Mouse (Mus musculus): ENCODE results near the gene Ano3. TPM values are rescaled to one million over a fixed set of nuclear protein-coding genes. Genes with fewer than 3 reads are reported as not detected.

The Ano3 gene
- polyA plus RNA-seq, 1 experiment from 2014 or later: 0.21 TPM

GRCm38 (mm10) chr2:110949679-110950431 is 868 bp downstream of the Ano3 start:
- Histone ChIP-seq H3K27me3 (ENCODE audit: control insufficient read depth, insufficient read depth, low read length) (no peaks in the 10 kb centered on the region), H3K4me1 (ENCODE audit: control insufficient read depth, insufficient read depth, low read length) (no peaks in the 10 kb centered on the region), H3K9ac (ENCODE audit: low read length) (no peak overlapping the region), H3K27ac (ENCODE audit: low read length) (no peak overlapping the region), H3K36me3 (ENCODE audit: control insufficient read depth, insufficient read depth, low read length) (no peaks in the 10 kb centered on the region), H3K4me2 (ENCODE audit: low read depth, low read length) (peak overlapping the region; percentile 36), H3K9me3 (replicated peaks; ENCODE audit: control insufficient read depth, low read length) (no peaks in the 10 kb centered on the region), H3K4me3 (replicated peaks; ENCODE audit: low read length) (peak overlapping the region; percentile 24)
- WGBS: 4% methylated on average over 20 of the region's 20 CpGs
- ATAC-seq (ENCODE audit: insufficient read depth, low FRiP score): no peak; the same call in 1 of the 2 replicates

DNA sequence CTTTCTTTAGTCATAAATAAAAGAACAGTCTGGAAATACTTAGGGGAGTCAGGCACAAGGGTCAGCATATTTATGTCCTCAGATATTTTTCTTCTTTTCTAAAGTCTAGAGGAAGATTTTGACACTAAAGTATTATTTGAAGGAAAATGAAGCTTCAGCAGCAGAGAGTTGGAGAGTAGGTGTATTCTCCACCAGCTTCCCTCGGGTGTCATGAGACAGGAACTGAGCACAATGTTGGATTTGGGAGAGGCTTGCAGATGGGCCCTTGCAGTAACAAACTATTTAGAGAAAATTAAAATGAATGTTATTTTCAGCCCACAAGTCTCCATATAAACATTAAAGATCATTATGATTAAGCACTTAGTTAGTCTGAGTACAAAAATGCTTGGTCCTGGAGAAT is 5.6 kb downstream of the Ano3 start:
- Histone ChIP-seq H3K4me3 (replicated peaks; ENCODE audit: low read length) (no peak overlapping the region), H3K27me3 (ENCODE audit: control insufficient read depth, insufficient read depth, low read length) (no peaks in the 10 kb centered on the region), H3K4me1 (ENCODE audit: control insufficient read depth, insufficient read depth, low read length) (no peaks in the 10 kb centered on the region), H3K4me2 (ENCODE audit: low read depth, low read length) (no peak overlapping the region), H3K27ac (ENCODE audit: low read length) (no peak overlapping the region), H3K9ac (ENCODE audit: low read length) (no peak overlapping the region), H3K9me3 (replicated peaks; ENCODE audit: control insufficient read depth, low read length) (no peaks in the 10 kb centered on the region), H3K36me3 (ENCODE audit: control insufficient read depth, insufficient read depth, low read length) (no peaks in the 10 kb centered on the region)
- no peak for ATAC-seq (ENCODE audit: insufficient read depth, low FRiP score)
- WGBS: 41% methylated on average over 1 of the region's 1 CpGs

GRCm38 (mm10) chr2:110935691-110936090 is 15.0 kb downstream of the Ano3 start:
- H3K9me3 ChIP-seq (replicated peaks; ENCODE audit: control insufficient read depth, low read length): no peaks in the 10 kb centered on the region
- H3K27ac ChIP-seq (ENCODE audit: low read length): no peak overlapping the region
- no peak overlapping the region for H3K4me2 ChIP-seq (ENCODE audit: low read depth, low read length)
- H3K4me1 ChIP-seq (ENCODE audit: control insufficient read depth, insufficient read depth, low read length): no peaks in the 10 kb centered on the region
- no peaks in the 10 kb centered on the region for H3K27me3 ChIP-seq (ENCODE audit: control insufficient read depth, insufficient read depth, low read length)
- no peak for ATAC-seq (ENCODE audit: insufficient read depth, low FRiP score)
- H3K36me3 ChIP-seq (ENCODE audit: control insufficient read depth, insufficient read depth, low read length): no peaks in the 10 kb centered on the region
- no peak overlapping the region for H3K4me3 ChIP-seq (replicated peaks; ENCODE audit: low read length)
- H3K9ac ChIP-seq (ENCODE audit: low read length): no peak overlapping the region

DNA sequence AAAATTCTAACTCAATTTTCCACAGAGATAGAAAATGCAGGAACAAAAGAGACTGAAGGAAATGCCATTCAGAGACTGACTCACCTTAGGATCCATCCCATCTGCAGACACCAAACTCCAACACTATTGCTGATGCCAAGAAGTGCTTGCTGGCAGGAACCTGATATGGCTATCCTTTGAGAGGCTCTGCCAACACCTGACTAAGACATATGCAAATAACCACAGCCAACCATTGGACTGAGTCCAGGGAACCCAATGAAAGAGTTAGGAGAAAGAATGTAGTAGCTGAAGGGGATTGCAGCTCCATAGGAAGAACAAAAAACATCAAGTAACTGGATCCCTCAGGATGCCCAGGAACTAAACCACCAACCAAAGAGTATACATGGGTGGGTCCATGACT is 21.6 kb downstream of the Ano3 start:
- no peak for ATAC-seq (ENCODE audit: insufficient read depth, low FRiP score)
- Histone ChIP-seq H3K9ac (ENCODE audit: low read length) (no peak overlapping the region), H3K27ac (ENCODE audit: low read length) (no peak overlapping the region), H3K9me3 (replicated peaks; ENCODE audit: control insufficient read depth, low read length) (no peaks in the 10 kb centered on the region), H3K4me1 (ENCODE audit: control insufficient read depth, insufficient read depth, low read length) (no peaks in the 10 kb centered on the region), H3K36me3 (ENCODE audit: control insufficient read depth, insufficient read depth, low read length) (no peaks in the 10 kb centered on the region), H3K27me3 (ENCODE audit: control insufficient read depth, insufficient read depth, low read length) (no peaks in the 10 kb centered on the region), H3K4me2 (ENCODE audit: low read depth, low read length) (no peak overlapping the region), H3K4me3 (replicated peaks; ENCODE audit: low read length) (no peak overlapping the region)

- H3K4me1 ChIP-seq (ENCODE audit: control insufficient read depth, insufficient read depth, low read length): no peaks in the 10 kb centered on the region
- ATAC-seq (ENCODE audit: insufficient read depth, low FRiP score): no peak
- H3K27me3 ChIP-seq (ENCODE audit: control insufficient read depth, insufficient read depth, low read length): no peaks in the 10 kb centered on the region
- H3K4me3 ChIP-seq (replicated peaks; ENCODE audit: low read length): no peak overlapping the region
- 40% methylated on average over 2 of the region's 2 CpGs for WGBS
- H3K27ac ChIP-seq (ENCODE audit: low read length): no peak overlapping the region
- no peaks in the 10 kb centered on the region for H3K9me3 ChIP-seq (replicated peaks; ENCODE audit: control insufficient read depth, low read length)
- no peak overlapping the region for H3K4me2 ChIP-seq (ENCODE audit: low read depth, low read length)
- H3K36me3 ChIP-seq (ENCODE audit: control insufficient read depth, insufficient read depth, low read length): no peaks in the 10 kb centered on the region
- H3K9ac ChIP-seq (ENCODE audit: low read length): no peak overlapping the region
Observed at GRCm38 (mm10) chr2:110909506-110909905, 41.2 kb downstream of the Ano3 start.

- 68% methylated on average over 3 of the region's 3 CpGs for WGBS
- Histone ChIP-seq H3K36me3 (ENCODE audit: control insufficient read depth, insufficient read depth, low read length) (no peaks in the 10 kb centered on the region), H3K27ac (ENCODE audit: low read length) (no peak overlapping the region), H3K9ac (ENCODE audit: low read length) (no peak overlapping the region), H3K27me3 (ENCODE audit: control insufficient read depth, insufficient read depth, low read length) (no peaks in the 10 kb centered on the region), H3K4me2 (ENCODE audit: low read depth, low read length) (no peak overlapping the region), H3K9me3 (replicated peaks; ENCODE audit: control insufficient read depth, low read length) (no peaks in the 10 kb centered on the region), H3K4me3 (replicated peaks; ENCODE audit: low read length) (no peak overlapping the region), H3K4me1 (ENCODE audit: control insufficient read depth, insufficient read depth, low read length) (no peaks in the 10 kb centered on the region)
- no peak for ATAC-seq (ENCODE audit: insufficient read depth, low FRiP score)
Observed at GRCm38 (mm10) chr2:110906473-110906872, 44.2 kb downstream of the Ano3 start.

- H3K27me3 ChIP-seq (ENCODE audit: control insufficient read depth, insufficient read depth, low read length): no peaks in the 10 kb centered on the region
- no peak overlapping the region for H3K27ac ChIP-seq (ENCODE audit: low read length)
- no peaks in the 10 kb centered on the region for H3K9me3 ChIP-seq (replicated peaks; ENCODE audit: control insufficient read depth, low read length)
- no peak overlapping the region for H3K4me2 ChIP-seq (ENCODE audit: low read depth, low read length)
- H3K36me3 ChIP-seq (ENCODE audit: control insufficient read depth, insufficient read depth, low read length): no peaks in the 10 kb centered on the region
- H3K9ac ChIP-seq (ENCODE audit: low read length): no peak overlapping the region
- WGBS: 88% methylated on average over 2 of the region's 2 CpGs
- H3K4me3 ChIP-seq (replicated peaks; ENCODE audit: low read length): no peak overlapping the region
- no peaks in the 10 kb centered on the region for H3K4me1 ChIP-seq (ENCODE audit: control insufficient read depth, insufficient read depth, low read length)
- no peak for ATAC-seq (ENCODE audit: insufficient read depth, low FRiP score)
Observed at GRCm38 (mm10) chr2:110896477-110897270, 54.0 kb downstream of the Ano3 start.

DNA sequence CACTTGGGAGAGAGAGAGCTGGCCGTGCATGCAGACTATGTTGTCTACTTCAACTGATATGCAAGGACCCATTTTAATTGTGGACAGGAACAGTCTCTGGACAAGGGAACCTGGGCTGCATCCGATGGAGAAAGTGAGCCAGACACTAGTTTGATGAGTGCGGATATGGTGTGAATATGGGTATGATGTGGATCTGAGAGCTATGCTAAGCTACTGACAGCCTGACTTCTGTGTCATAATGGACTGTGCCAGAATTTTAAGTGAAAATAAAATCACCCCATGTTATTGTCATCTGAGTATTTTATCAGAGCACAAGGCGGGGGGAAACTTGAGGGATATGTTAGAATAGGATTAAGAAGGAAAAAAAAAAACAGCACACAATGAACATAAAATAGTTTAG is 79.1 kb downstream of the Ano3 start:
- Histone ChIP-seq H3K9ac (ENCODE audit: low read length) (no peak overlapping the region), H3K36me3 (ENCODE audit: control insufficient read depth, insufficient read depth, low read length) (no peaks in the 10 kb centered on the region), H3K4me2 (ENCODE audit: low read depth, low read length) (no peak overlapping the region), H3K27me3 (ENCODE audit: control insufficient read depth, insufficient read depth, low read length) (no peaks in the 10 kb centered on the region), H3K4me3 (replicated peaks; ENCODE audit: low read length) (no peak overlapping the region), H3K9me3 (replicated peaks; ENCODE audit: control insufficient read depth, low read length) (no peaks in the 10 kb centered on the region), H3K27ac (ENCODE audit: low read length) (no peak overlapping the region), H3K4me1 (ENCODE audit: control insufficient read depth, insufficient read depth, low read length) (no peaks in the 10 kb centered on the region)
- WGBS: 81% methylated on average over 4 of the region's 4 CpGs
- no peak for ATAC-seq (ENCODE audit: insufficient read depth, low FRiP score)

- no peaks in the 10 kb centered on the region for H3K9me3 ChIP-seq (replicated peaks; ENCODE audit: control insufficient read depth, low read length)
- WGBS: 53% methylated on average over 2 of the region's 3 CpGs
- no peak overlapping the region for H3K9ac ChIP-seq (ENCODE audit: low read length)
- H3K4me1 ChIP-seq (ENCODE audit: control insufficient read depth, insufficient read depth, low read length): no peaks in the 10 kb centered on the region
- H3K4me3 ChIP-seq (replicated peaks; ENCODE audit: low read length): no peak overlapping the region
- H3K36me3 ChIP-seq (ENCODE audit: control insufficient read depth, insufficient read depth, low read length): no peaks in the 10 kb centered on the region
- no peaks in the 10 kb centered on the region for H3K27me3 ChIP-seq (ENCODE audit: control insufficient read depth, insufficient read depth, low read length)
- no peak overlapping the region for H3K4me2 ChIP-seq (ENCODE audit: low read depth, low read length)
- no peak overlapping the region for H3K27ac ChIP-seq (ENCODE audit: low read length)
- no peak for ATAC-seq (ENCODE audit: insufficient read depth, low FRiP score)
Observed at GRCm38 (mm10) chr2:110865584-110865983, 85.1 kb downstream of the Ano3 start.

All from stomach, embryonic 16.5 days (tissue).